Mouse (Mus musculus) left cerebral cortex, postnatal 25 days (tissue): ENCODE measurements around the gene Ciz1. TPM values are rescaled to one million over a fixed set of nuclear protein-coding genes. Genes with fewer than 3 reads are reported as not detected.

Experiments
- DNase-seq, 2 experiments: peaks; one replicate each; pipeline ENCODE4 v3.0.0; 2022; ENCODE audit warnings: low spot score in 2 of 2, mixed read lengths in 1 of 2
- intact Hi-C: fragments of 180-260 bp; cut with DNase I; formaldehyde crosslinking; loops from one replicate; pipeline ENCODE4 v1.15.1; 2025
- total RNA-seq, 2 experiments: library from RNA; stranded (reverse); gene quantifications; 2 replicates each; pipeline ENCODE4 v1.2.3; 2021

Ciz1 gene
- total RNA-seq, 2 experiments from 2014 or later: 67.5 to 73.1 TPM

GRCm38 (mm10) chr2:32318709-32319585 lies 33.2 kb upstream of the Ciz1 start:
- intact Hi-C loops: no loop called here
- DNase-seq: no peak

GRCm38 (mm10) chr2:32319586-32320580 lies 32.2 kb upstream of the Ciz1 start:
- no peak for DNase-seq
- intact Hi-C loops: no loop called here

GRCm38 (mm10) chr2:32320721-32321120 lies 31.4 kb upstream of the Ciz1 start:
- intact Hi-C loops: no loop called here
- no peak for DNase-seq

- no peak for DNase-seq
- intact Hi-C loops: no loop called here
Observed at GRCm38 (mm10) chr2:32321591-32322298, 30.4 kb upstream of the Ciz1 start.

GRCm38 (mm10) chr2:32322754-32323741 lies 29.1 kb upstream of the Ciz1 start:
- intact Hi-C loops: no loop called here
- DNase-seq: no peak

- intact Hi-C loops: no loop called here
- no peak for DNase-seq
Observed at GRCm38 (mm10) chr2:32324322-32324721, 27.8 kb upstream of the Ciz1 start.

- intact Hi-C loops: no loop called here
- no peak for DNase-seq
Observed at GRCm38 (mm10) chr2:32325342-32325741, 26.8 kb upstream of the Ciz1 start.

GRCm38 (mm10) chr2:32327200-32327599 lies 24.9 kb upstream of the Ciz1 start:
- intact Hi-C loops: no loop called here
- no peak for DNase-seq

GRCm38 (mm10) chr2:32328911-32329460 lies 23.1 kb upstream of the Ciz1 start:
- DNase-seq: no peak
- intact Hi-C loops: no loop called here

GRCm38 (mm10) chr2:32329531-32329930 lies 22.6 kb upstream of the Ciz1 start:
- DNase-seq: peak in 1 of 2 experiments; percentile 73
- intact Hi-C loops: no loop called here

- DNase-seq: no peak
- intact Hi-C loops: no loop called here
Observed at GRCm38 (mm10) chr2:32332159-32332558, 20.0 kb upstream of the Ciz1 start.

- intact Hi-C loops: no loop called here
- no peak for DNase-seq
Observed at GRCm38 (mm10) chr2:32335888-32336287, 16.2 kb upstream of the Ciz1 start.

GRCm38 (mm10) chr2:32339912-32340642 lies 12.1 kb upstream of the Ciz1 start:
- DNase-seq: no peak
- intact Hi-C loops: no loop called here

- intact Hi-C loops: no loop called here
- peak; percentile 54 to 91 for DNase-seq
Observed at GRCm38 (mm10) chr2:32340836-32341633, 11.1 kb upstream of the Ciz1 start.

- no peak for DNase-seq
- intact Hi-C loops: no loop called here
Observed at GRCm38 (mm10) chr2:32341634-32341939, 10.5 kb upstream of the Ciz1 start.

GRCm38 (mm10) chr2:32342039-32342438 lies 10.1 kb upstream of the Ciz1 start:
- no peak for DNase-seq
- intact Hi-C loops: no loop called here
